In genomic region chr2:27595251-27595650, GRCm38 (mm10) we compare ENCODE assay signal across 22 mouse cellular contexts.
DNase-seq lines count a peak whose midpoint lies in the region; ATAC-seq and TF ChIP-seq lines count a peak whose summit lies in the region.
"Had no signal": no experiment of that assay in that cellular context is flagged by ENCODE, and none has a peak within 500 bp of the region (broad histone marks: within the 10 kb centered on the region; RNA-seq: fewer than 3 reads in every experiment).

No protein-coding gene starts in this region.

- H3K4me1 ChIP-seq in liver, postnatal 0 days (ENCODE audit: insufficient read depth) = peaks cover 24% of the 10 kb centered on the region
- peaks cover 16% of the 10 kb centered on the region for H3K4me1 ChIP-seq in hindbrain, embryonic 13.5 days (replicated peaks)
- no peaks in the 10 kb centered on the region for H3K4me1 ChIP-seq in thymus, adult 2 months (replicated peaks; ENCODE audit: control insufficient read depth, insufficient read depth, low read length)
- H3K4me1 ChIP-seq: forebrain, embryonic 12.5 days had no signal

- DNase-seq in liver, postnatal 0 days = peak; percentile 31
- DNase-seq in liver = no peak
- no peak for DNase-seq in thymus, adult 2 months
- DNase-seq: adrenal gland, adult 2 months; adrenal gland, postnatal 10 days; adrenal gland, postnatal 25 days; cerebellum, adult 11 months; cerebellum, adult 18-20 months; cerebellum, adult 8-10 months; cerebellum, adult 9-11 months; cerebellum, postnatal 14 days; cerebellum, postnatal 36 days; embryo, embryonic 11 days had no signal

- H3K36me3 ChIP-seq in liver, postnatal 0 days (replicated peaks; ENCODE audit: insufficient read depth, low read length) = no peaks in the 10 kb centered on the region
- no peaks in the 10 kb centered on the region for H3K36me3 ChIP-seq in hindbrain, embryonic 13.5 days
- H3K36me3 ChIP-seq in thymus, adult 2 months (ENCODE audit: control insufficient read depth, insufficient read depth, low read length) = no peaks in the 10 kb centered on the region
- H3K36me3 ChIP-seq: embryonic facial prominence, embryonic 13.5 days; embryonic facial prominence, embryonic 15.5 days; forebrain, embryonic 10.5 days; forebrain, embryonic 12.5 days had no signal

- no peaks in the 10 kb centered on the region for H3K27me3 ChIP-seq in liver, postnatal 0 days (ENCODE audit: insufficient read depth, low read length)
- H3K27me3 ChIP-seq in hindbrain, embryonic 13.5 days = peaks cover 8% of the 10 kb centered on the region
- H3K27me3 ChIP-seq in thymus, adult 2 months (ENCODE audit: control insufficient read depth, insufficient read depth, low read length) = no peaks in the 10 kb centered on the region
- H3K27me3 ChIP-seq: embryonic facial prominence, embryonic 13.5 days; embryonic facial prominence, embryonic 15.5 days had no signal

- peak overlapping the region; percentile 96; the same call in 1 of the 2 replicates for H3K27ac ChIP-seq in liver, postnatal 0 days (ENCODE audit: low read depth)
- H3K27ac ChIP-seq in hindbrain, embryonic 13.5 days = no peak overlapping the region
- no peak overlapping the region for H3K27ac ChIP-seq in thymus, adult 2 months (ENCODE audit: control insufficient read depth, insufficient read depth, low read length)
- H3K27ac ChIP-seq: embryonic facial prominence, embryonic 13.5 days; embryonic facial prominence, embryonic 15.5 days; forebrain, embryonic 10.5 days; forebrain, embryonic 12.5 days had no signal

- no peak for TF ChIP-seq CTCF in liver, postnatal 0 days (IDR thresholded peaks at IDR 0.05; ENCODE audit: low read depth)
- TF ChIP-seq CTCF in thymus, adult 2 months (IDR thresholded peaks at IDR 0.05; ENCODE audit: borderline replicate concordance, control insufficient read depth, extremely low read depth, insufficient read depth, low read length, poor library complexity) = no peak

- no peak for TF ChIP-seq POLR2A in thymus, adult 2 months (IDR thresholded peaks at IDR 0.05; ENCODE audit: control insufficient read depth, extremely low read depth, insufficient read depth, low read length, poor library complexity)

- H3K9ac ChIP-seq in liver, postnatal 0 days (replicated peaks) = no peak overlapping the region
- H3K9ac ChIP-seq in hindbrain, embryonic 13.5 days = no peak overlapping the region
- H3K9ac ChIP-seq: embryonic facial prominence, embryonic 13.5 days; embryonic facial prominence, embryonic 15.5 days; forebrain, embryonic 12.5 days had no signal

- WGBS in liver, postnatal 0 days (ENCODE audit: insufficient replicate concordance) = 39% methylated on average over 4 of the region's 4 CpGs
- WGBS in hindbrain, embryonic 13.5 days = 72% methylated on average over 4 of the region's 4 CpGs
- 34% methylated on average over 4 of the region's 4 CpGs for WGBS in thymus, adult 2 months

- no peak for TF ChIP-seq EP300 in liver, postnatal 0 days (IDR thresholded peaks at IDR 0.05; ENCODE audit: low read depth)

- no peaks in the 10 kb centered on the region for H3K9me3 ChIP-seq in liver, postnatal 0 days (ENCODE audit: low read length)
- H3K9me3 ChIP-seq in hindbrain, embryonic 13.5 days = peaks cover 7% of the 10 kb centered on the region; the same call in 1 of the 2 replicates
- H3K9me3 ChIP-seq: embryonic facial prominence, embryonic 15.5 days; forebrain, embryonic 12.5 days had no signal

- H3K4me3 ChIP-seq in liver, postnatal 0 days (ENCODE audit: low read depth, low read length) = no peak overlapping the region
- no peak overlapping the region for H3K4me3 ChIP-seq in hindbrain, embryonic 13.5 days
- H3K4me3 ChIP-seq in thymus, adult 2 months (ENCODE audit: control insufficient read depth, insufficient read depth, low read length) = no peak overlapping the region
- H3K4me3 ChIP-seq: embryonic facial prominence, embryonic 13.5 days; embryonic facial prominence, embryonic 15.5 days; erythroblast, embryonic 14.5 days; forebrain, embryonic 10.5 days; forebrain, embryonic 12.5 days had no signal

- no peak overlapping the region for H3K4me2 ChIP-seq in liver, postnatal 0 days (ENCODE audit: low read depth, low read length)
- no peak overlapping the region for H3K4me2 ChIP-seq in hindbrain, embryonic 13.5 days
- H3K4me2 ChIP-seq: embryonic facial prominence, embryonic 13.5 days; embryonic facial prominence, embryonic 15.5 days; forebrain, embryonic 12.5 days had no signal

- no peak for ATAC-seq in liver, postnatal 0 days
- peak; percentile 57 for ATAC-seq in granulocyte monocyte progenitor cell, adult 5-6 weeks (replicated peaks; ENCODE audit: poor library complexity, severe bottlenecking)
- ATAC-seq in megakaryocyte, adult 5-6 weeks (ENCODE audit: poor library complexity, severe bottlenecking) = peak; percentile 73
- ATAC-seq in hindbrain, embryonic 13.5 days (ENCODE audit: low FRiP score) = no peak
- ATAC-seq: forebrain, embryonic 14.5 days had no signal

Comparison
In these comparisons a context has a peak if more than half of its experiments do, and no peak if none do; other contexts are left out.
1. ATAC-seq: peak in granulocyte monocyte progenitor cell, adult 5-6 weeks (single experiment) and megakaryocyte, adult 5-6 weeks (single experiment); none in liver, postnatal 0 days (single experiment) and hindbrain, embryonic 13.5 days (single experiment).